Mouse (Mus musculus) common myeloid progenitor, adult 5-6 weeks (primary cell): ENCODE data around the gene Prss35. TPM values are rescaled to one million over a fixed set of nuclear protein-coding genes. Genes with fewer than 3 reads are reported as not detected.

ENCODE experiments used
- ATAC-seq: replicated peaks from 2 replicates; pipeline ENCODE4 v1.8.0; 2016; ENCODE audit warnings: low read depth, mild to moderate bottlenecking, moderate TSS enrichment, inconsistent platforms; ENCODE audit not compliant: poor library complexity, severe bottlenecking
- total RNA-seq: library from RNA; stranded (forward); fragments of 200-1000, 187-1606 nt; gene quantifications from 2 replicates; pipeline ENCODE4 v1.2.3, GENCODE M21; 2017

The Prss35 gene
- total RNA-seq = not detected in 2 replicates

DNA sequence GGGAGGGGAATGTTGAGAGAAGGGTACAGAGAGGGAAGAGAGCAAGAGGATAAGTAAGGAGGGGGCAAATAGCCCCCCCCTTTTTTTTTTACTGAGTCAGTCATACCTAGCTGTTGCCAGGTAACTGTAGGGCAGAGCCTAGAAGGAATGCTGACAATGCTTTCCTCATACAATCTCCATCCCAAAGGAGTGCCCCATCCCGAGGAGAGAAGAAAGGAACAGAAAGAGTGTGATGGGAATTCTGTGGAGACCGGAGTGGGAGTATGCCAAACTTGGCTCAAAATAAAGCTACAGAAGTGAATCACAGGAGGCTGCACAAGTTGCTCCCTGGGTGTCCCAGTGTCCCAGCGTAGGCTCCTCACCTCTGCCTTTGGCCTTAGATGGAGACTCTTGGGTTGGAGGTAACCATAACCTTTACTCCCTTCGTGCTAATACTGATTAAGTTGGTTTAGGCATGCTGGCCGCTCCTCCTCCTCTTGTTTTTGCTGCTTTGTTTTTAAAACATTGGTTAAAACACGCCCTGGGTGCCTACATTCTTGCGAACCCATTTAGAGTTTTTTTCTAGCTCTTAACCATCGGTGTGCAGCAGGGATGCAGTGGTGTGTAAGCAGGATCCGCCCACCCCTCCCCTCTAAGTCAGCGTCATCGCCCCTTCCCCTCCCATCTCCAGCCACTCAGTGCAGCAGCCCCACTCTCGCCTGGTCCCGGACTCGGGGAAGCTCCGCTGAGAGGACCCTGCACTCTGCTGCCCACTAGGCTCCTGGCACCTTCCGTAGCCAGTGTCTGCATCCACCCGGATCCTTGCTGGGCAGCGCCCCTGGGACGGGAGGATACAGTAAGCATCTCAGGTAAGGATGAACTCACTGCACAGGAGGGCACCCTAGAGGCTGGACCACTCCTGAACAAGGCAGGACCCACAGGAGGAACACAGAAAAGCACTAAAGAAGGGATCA is at the start of gene Prss35:
TSS of gene Prss35 (plus strand) at position 691 of the 953 bp plus-strand sequence.
- ATAC-seq = peak; percentile 34; the same call in 1 of the 2 replicates

DNA sequence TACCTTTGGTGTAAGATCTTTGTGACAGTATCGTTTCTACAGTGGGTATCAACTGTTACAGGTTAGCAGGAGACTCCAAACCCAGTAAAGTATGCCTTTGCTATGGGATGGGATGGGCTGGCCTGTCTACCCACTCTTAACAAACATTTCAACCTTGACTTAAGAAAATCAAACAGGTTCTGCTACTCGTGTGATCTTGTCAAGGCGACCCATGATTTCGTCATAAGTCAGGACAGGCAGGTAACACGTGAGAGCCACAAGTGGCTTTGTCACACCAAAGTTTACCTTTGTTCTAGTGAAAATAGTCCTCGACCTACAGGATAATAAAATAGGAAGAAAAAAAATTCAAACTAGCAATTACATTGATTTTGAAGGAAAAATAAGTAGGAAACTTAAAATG is 49.5 kb upstream of the Prss35 start:
- no peak for ATAC-seq

DNA sequence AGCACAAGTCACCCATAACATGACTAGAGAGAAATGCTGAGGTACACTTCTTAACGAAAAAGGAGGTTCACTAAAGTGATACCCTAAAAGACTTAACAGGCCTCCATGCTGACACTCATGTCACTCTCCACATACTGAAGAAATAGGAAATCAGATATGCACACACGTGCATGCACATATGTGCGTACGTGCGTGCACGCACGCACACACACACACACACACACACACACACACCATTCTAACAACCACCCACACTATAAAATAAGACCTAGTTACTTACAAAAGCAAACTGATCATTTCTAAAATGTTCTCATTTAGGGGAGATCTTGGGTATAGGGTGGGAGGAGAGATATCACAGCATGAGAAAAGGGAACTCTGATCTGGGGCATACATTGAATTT is 48.8 kb upstream of the Prss35 start:
- no peak for ATAC-seq

DNA sequence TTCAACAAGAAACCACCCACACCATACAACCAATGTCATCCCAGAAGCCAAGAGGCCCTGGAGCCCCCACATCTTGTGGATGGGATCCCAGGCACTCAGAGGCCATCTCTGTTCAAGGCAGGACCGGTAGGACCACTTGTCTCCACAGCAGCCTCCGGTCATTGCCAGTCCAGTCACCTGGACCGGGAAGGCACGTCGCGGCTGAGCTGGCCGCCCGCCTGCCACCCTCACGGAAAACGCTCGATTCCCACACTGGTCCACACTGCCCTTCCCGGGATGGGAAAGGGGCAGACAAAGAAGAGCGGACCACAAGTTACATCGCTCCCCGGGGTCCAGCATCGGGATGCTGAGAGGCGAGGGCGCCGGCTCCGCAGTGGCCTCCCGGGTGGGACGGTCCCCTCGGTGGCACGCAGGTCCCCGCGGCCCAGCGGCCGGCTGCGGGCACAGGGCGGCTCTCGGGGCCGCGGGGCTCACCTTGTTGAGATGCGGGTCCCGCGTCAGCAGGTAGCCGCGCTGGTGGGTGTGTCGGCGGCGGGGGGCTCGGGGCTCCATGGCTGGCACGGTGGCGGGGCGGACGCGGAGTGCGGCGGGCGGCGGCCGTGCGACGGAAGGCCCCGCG is 48.1 kb upstream of the Prss35 start:
- ATAC-seq = peak; percentile 19; the same call in 1 of the 2 replicates

DNA sequence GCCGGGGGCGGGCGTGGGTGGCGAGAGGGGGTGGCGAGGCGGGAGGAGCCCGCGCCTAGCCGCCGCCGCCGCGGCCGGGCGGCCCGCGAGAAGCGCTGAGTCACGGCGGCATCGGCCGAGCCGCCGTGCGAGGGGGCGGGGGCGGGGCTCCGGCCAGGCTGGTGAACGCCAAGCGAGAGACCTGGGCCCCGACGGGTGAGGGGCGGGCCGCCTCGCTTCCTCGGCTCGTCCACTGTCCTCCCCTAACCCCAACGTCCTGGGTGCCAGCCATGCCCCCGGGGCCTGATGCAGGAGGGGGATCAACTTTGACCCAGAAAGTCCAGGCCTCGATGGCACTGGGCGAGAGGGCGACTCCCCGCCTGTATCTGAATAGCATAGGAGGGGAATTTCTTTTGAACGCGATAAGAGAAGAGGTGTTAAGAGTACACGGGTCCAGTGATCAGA is 47.6 kb upstream of the Prss35 start, which contains the start of gene Me1:
TSS of gene Me1 (minus strand) at position 136 of the 444 bp plus-strand sequence.
- peak; percentile 80 for ATAC-seq

DNA sequence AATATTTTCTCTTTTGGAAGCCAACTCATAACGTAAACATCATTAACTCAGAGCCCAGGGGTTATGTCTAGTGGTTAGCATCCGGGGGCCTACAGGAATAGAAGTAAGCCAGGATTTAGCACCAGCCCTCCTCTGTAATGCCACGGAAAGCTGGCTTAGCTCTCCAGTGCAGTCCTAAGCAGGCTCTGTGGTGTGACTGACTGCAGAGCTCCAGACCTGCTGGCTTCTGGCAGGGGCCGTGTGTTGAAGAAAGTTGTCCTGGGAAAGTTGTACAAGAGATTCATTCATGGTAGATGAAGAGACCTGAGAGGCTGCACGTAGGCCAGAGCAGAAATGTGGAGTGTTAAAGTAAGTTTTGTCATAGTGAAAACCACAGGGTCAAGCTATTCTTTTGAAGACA is 42.2 kb upstream of the Prss35 start:
- no peak for ATAC-seq

DNA sequence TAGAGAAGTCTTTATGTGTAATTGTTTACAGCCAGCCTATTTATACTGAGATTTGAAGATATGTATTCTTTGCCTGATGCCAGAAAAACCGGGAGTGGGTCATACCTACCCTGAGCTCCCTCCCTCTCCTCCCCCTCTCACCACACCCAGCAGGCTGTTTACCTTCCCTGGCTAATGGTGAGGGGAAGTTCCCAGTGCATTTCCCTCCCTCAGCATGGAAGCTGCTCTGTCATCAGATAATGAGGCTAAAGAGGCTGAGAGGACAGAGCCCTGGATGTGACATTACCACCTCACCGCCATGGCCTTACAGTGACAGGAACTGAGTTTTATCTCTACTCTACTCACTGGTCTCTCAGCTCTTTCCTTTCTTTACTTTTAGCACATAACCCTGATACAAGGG is 41.6 kb upstream of the Prss35 start:
- 0 out of 2 replicates have a peak, but pooled peaks have one; percentile 39 for ATAC-seq

DNA sequence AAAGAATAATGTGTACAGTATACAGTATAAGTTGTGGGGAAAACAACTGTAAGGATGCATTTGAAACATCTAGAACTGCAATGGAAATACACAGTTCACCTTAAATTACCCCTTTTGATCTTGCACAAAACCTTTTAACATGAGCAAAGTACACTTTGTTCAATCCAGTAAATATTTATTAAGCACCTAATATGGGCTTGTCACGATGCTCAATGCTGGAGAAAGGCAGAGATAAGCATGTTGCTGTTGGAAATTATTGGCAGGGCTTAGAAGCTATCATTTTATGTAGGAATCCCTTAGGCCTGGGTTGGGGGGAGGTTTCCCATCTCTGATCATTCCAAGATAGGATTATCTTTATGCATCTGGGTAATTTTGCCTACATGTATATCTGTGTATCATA is 36.0 kb upstream of the Prss35 start:
- no peak for ATAC-seq

DNA sequence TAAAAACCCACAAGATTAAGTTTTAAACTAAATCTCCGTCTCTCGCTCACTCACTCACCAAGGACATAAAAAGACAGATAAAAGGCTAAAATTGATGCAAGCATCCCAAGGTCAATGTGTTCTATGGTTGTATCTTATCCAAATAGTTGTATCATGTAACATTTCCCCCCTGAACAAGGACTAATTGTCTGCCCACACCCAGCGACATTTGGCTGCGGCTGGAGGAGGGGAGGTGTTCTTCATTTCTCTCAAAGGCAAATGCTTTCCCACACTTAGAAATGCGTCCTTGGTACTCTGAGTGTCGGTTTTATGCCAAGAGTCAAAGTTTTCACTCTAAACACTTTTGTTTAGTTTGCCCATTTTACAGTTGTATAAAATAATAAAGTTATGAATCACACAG is 34.5 kb upstream of the Prss35 start:
- no peak for ATAC-seq

DNA sequence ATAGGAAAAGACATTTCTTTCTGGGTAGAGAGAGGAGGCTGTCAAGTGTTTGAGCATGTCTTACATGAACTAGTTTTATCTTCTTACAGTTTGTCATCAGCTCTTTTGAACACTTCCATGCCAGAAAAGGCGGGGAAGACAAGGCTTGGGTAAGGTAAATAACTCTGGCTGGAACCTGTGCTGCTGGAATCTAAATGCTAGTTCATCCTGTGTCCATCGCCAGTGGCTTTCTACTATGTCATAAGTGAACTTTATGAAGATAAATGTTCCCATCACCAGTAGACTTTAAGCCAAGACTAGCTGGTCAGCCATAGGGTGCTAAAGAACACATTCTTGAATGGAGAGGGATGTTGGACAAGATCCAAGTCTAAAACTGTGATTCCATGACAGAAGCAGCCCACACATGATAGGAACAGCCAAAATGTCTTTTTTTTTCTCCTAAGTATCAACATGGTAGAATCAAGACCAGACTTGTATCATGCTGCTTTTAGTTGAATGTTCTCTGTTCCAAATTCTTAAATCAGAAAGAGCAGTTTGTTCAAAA is 33.3 kb upstream of the Prss35 start:
- no peak for ATAC-seq

DNA sequence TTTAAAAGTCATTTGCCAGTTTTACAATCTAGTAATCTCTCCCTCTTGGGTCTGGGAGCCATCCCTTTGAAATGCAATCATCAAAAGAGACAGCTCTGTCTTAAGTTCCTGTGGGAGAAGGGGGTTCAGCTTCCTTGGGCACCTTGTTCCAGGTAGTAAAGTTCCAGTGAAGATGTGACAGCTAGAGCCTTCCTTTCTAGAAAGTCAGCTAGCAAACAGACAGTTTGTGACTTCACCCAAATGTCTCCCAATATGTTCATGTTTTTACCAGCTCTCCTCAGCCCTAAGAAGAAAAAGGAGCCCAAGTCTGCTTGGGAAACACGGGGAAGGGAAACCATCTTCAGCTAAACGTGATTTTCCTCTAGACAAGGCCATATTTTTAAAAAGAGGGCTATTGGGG is 30.8 kb upstream of the Prss35 start:
- no peak for ATAC-seq

DNA sequence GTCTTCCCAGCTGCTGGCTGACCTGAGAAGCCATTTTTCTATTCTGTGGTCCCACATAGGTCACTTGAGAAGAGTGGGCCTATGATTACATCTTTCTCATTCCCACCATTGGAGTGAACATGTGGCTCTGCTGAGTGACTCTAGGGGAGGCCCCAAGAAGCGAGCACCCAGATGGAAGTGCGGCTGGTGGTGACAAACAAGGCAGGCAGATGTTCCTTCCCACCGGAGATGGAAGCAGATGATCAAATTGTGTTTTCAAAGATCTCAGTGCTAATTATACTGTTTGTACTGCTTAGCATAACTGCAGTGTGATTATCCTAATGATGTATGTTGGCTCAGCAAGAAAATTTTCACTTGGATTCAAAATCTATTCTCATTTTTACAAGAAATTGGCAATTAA is 29.4 kb upstream of the Prss35 start:
- ATAC-seq = no peak

DNA sequence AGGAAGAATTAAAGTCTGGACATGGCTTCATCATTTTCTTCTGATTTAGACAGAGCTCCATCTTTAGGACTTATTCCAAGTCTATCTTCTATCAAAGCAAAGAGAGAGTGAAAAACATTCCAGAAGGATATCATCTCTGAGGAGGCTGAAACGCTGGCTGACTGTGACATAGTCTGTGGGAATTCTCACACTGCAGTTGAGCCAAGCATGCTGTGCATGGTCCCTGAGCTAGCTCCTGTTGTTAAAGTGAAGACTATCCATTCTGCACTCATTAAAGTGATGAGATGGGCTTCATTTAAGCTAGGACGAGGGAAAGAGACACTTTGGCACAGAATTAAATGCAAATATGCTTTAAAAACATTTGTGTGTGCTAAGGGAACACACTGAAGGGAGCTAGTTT is 26.9 kb upstream of the Prss35 start:
- no peak for ATAC-seq

DNA sequence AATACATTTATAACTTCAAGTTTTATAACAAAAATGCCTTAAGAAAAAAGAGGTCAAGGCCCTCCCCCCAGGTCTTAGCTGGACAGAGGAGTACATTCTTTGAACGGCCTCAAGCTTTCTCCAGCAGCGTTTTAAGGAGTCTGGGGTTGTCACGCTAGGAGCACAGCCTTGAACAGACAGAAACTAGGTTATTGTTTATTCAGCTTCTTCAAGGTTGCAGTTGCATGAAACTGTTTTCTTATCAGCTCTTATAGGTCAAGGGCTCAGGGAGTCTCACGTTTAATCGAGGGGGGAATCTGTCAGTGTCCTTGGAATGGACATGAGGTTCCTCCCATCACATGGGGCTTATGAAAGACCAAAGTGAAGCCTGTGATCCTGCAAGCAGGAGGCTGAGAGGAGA is 26.3 kb upstream of the Prss35 start:
- no peak for ATAC-seq

DNA sequence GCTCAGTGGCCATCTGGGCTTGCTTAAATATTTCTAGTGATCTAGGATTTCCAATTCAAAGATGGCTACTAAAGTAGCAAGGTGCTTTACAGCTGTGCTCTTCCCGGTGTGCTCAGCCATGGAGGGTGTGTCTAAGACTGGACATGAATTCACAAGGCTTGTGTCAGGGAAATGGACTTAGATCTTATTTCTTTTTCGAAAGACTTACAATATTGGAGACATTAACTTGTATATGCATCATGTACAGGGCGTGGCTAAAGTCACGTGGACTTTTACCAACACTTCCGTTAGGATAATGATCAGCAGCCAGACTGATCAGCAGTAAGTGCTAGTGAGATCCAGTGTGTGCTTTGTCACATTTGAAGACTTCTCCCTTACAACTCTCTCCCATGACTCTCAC is 23.2 kb upstream of the Prss35 start:
- ATAC-seq = no peak

DNA sequence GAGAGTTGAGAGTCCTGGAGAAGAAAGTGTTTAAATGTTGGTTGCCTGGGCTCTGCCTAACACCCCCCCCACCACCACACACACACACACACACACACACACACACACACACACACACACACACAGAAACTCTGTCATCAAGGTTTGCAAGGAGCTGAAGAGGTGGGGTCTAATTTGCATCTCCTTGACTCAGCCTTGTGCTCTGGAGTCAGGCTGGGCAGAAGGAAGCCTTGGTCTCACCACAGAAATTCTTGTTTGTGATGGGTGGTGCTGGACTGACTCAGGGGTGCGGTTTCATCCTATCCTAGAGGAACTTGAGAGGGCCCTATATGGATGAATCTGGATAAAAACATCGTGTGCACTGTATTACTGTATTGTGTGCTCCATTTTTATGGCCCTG is 22.7 kb upstream of the Prss35 start:
- ATAC-seq = no peak

DNA sequence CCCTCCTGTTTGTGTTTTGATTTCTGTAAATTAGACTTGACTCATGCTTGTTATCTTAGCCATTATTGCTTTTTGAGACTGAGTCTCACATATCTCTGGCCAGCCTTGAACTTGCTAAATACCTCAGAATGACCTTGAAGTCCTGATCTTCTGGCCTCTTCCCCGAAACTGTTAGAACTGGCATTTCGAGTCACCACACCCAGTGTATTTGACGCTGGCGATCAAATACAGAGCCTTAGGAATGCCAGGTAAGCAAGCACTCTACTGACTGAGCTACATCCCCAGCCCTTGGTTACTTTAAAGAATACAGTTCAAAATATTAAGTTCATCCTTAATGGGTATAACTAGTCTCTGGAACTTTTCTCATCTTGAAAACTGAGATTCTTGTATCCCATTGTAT is 18.4 kb upstream of the Prss35 start:
- no peak for ATAC-seq

DNA sequence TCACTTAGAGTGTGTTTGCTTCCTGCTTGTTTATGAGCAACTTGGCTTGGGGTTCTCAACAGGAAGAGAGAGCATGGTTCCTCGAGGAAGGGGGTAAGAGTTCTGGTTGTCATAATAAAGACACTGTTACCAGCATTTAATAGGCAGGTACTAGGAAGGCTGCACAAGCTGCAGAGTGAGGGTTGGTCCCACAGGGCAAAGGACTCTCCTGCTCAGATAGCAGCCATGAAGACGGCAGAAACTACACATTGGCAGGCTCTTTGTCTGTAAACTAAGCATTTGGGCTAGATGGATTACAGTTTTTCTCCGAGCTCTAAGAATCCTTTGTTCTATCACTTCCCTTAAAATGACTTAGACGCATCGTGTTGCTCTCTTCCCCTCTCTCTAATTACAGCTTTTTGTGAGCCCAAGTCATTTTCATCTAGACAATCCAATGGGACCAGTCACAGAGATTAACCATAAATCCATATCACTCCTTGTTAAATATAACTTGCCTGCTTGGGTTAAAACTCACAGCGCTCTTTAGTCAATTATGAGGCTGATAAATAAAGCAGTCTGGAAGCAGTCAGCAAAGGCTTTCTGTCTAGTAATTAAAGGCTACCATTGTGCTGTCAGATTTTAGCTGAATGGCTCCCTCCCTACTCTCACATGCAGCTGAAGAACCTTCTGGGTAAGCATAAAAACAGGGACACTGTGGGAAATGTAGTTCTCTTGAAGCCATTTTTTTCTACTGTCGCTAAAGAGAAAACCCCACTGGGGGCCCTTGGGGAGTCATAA is 17.7 kb upstream of the Prss35 start:
- ATAC-seq = no peak

DNA sequence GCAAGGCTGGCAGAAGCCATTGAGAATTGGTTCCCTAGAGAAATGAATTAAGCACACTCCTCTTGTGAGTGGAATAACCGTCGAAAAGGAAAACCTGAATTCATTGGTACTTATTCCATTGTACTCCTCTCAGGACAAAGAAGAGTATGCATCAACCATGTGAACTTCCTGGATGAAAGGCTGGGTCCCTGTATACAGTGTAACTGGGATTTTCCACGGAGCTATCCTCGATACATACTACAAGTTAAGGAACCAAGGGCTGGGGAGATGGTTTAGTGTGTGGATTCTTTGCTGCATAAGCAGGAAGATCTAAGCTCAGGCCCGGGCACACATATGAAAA is 17.1 kb upstream of the Prss35 start:
- ATAC-seq = no peak

DNA sequence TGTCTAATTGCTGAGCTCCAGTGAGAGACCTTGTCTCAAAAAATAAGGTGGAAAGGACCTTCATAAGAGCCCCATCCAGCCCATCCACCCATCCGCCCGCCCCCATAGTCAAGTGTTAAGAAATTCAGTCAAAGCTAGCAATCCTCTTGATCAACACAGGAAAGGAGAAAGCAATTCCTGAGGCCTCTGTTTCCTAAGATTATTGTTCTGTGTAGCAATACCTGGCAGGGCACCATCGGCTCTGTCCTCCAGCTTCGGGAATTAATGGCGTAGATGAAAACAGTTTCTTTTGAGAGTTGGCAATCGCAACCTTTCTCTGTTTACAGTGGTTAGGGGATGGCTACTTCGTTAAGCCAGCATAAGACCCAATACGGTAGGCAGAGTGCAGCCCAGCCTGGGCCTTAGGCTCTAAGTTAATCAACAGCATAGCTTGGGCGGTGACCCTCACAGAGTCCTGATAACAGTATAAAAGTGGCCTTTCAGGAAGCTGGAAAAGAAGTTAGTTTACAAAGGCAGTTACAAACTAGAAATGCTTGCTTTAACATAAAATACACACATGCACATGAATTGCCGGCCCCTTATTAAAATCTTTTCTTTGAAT is 15.1 kb upstream of the Prss35 start:
- ATAC-seq = no peak
